Mouse (Mus musculus) embryonic stem cell, embryonic (primary cell): ENCODE results near the gene Tle1.

Experiments
- CTCF ChIA-PET, 4 experiments: fragments of 300-600 bp in 2 of 4; fragments of 350-600 bp in 2 of 4; sonication (Branson Sonifier 250); formaldehyde crosslinking; loops; one replicate each; lab custom pipeline; 2022; ENCODE audit warnings: inconsistent platforms in 2 of 4; lab: Charles Lee
- POLR2A ChIA-PET, 4 experiments: fragments of 300-600 bp in 2 of 4; fragments of 350-600 bp in 2 of 4; sonication (Branson Sonifier 250); formaldehyde crosslinking; loops; one replicate each; lab custom pipeline; 2022; ENCODE audit warnings: antibody characterized with exemption in 4 of 4, inconsistent platforms in 1 of 4; lab: Charles Lee

The Tle1 gene

GRCm38 (mm10) chr4:72200559-72201409 lies at the start of gene Tle1:
Gene Tle1, minus strand, starts transcription at chr4:72200919.
- POLR2A ChIA-PET = interaction anchor here in 3 of 4 experiments (0.8 to 6.0 kb wide), 18 partner anchors 8 to 97 kb away, joined by 3 to 43 read pairs (median 4); no protein-coding TSS in a partner anchor
- CTCF ChIA-PET = interaction anchor here in 1 of 4 experiments (1.1 kb wide), 1 partner anchor 35 kb away, joined by 3 read pairs; no protein-coding TSS in a partner anchor

GRCm38 (mm10) chr4:72233584-72234219 lies 33.0 kb upstream of the Tle1 start:
- POLR2A ChIA-PET = no interaction called here
- CTCF ChIA-PET = no interaction called here

- POLR2A ChIA-PET = no interaction called here
- CTCF ChIA-PET = no interaction called here
Measured at GRCm38 (mm10) chr4:72232206-72232605, 31.5 kb upstream of the Tle1 start.

- ChIA-PET CTCF (no interaction called here), POLR2A (interaction anchor here in 1 of 4 experiments (0.6 kb wide), 1 partner anchor 528 kb away, joined by 4 read pairs; no protein-coding TSS in a partner anchor)
Measured at GRCm38 (mm10) chr4:72230832-72231231, 30.1 kb upstream of the Tle1 start.

- ChIA-PET CTCF (no interaction called here), POLR2A (no interaction called here)
Measured at GRCm38 (mm10) chr4:72221629-72222028, 20.9 kb upstream of the Tle1 start.

- POLR2A ChIA-PET = no interaction called here
- CTCF ChIA-PET = no interaction called here
Measured at GRCm38 (mm10) chr4:72204420-72205045, 3.8 kb upstream of the Tle1 start.

- CTCF ChIA-PET = no interaction called here
Measured at GRCm38 (mm10) chr4:72201521-72201991, 837 bp upstream of the Tle1 start.

GRCm38 (mm10) chr4:72199571-72200558 lies 854 bp downstream of the Tle1 start:
- CTCF ChIA-PET = interaction anchor here in 1 of 4 experiments (1.1 kb wide), 1 partner anchor 34 kb away, joined by 3 read pairs; no protein-coding TSS in a partner anchor

More at GRCm38 (mm10) chr4:72201521-72201991, 837 bp upstream of the Tle1 start:
- POLR2A ChIA-PET = interaction anchor here in 3 of 4 experiments (0.6 to 6.0 kb wide), 10 partner anchors 9 to 60 kb away, joined by 3 to 43 read pairs (median 4); no protein-coding TSS in a partner anchor

GRCm38 (mm10) chr4:72198877-72199411 lies 1.8 kb downstream of the Tle1 start:
- POLR2A ChIA-PET = interaction anchor here in 2 of 4 experiments (1.0 to 6.0 kb wide), 7 partner anchors 9 to 65 kb away, joined by 3 to 43 read pairs (median 3); no protein-coding TSS in a partner anchor

More at GRCm38 (mm10) chr4:72199571-72200558, 854 bp downstream of the Tle1 start:
- POLR2A ChIA-PET = interaction anchor here in 3 of 4 experiments (0.8 to 6.0 kb wide), 17 partner anchors 8 to 96 kb away, joined by 3 to 43 read pairs (median 4); no protein-coding TSS in a partner anchor

GRCm38 (mm10) chr4:72197888-72198605 lies 2.7 kb downstream of the Tle1 start:
- ChIA-PET CTCF (interaction anchor here in 1 of 4 experiments (0.5 kb wide), 1 partner anchor 156 kb away, joined by 3 read pairs; no protein-coding TSS in a partner anchor), POLR2A (interaction anchor here in 2 of 4 experiments (1.0 to 6.0 kb wide), 10 partner anchors 8 to 52 kb away, joined by 3 to 43 read pairs (median 3); no protein-coding TSS in a partner anchor)

More at GRCm38 (mm10) chr4:72198877-72199411, 1.8 kb downstream of the Tle1 start:
- CTCF ChIA-PET = interaction anchor here in 1 of 4 experiments (0.5 kb wide), 1 partner anchor 157 kb away, joined by 3 read pairs; no protein-coding TSS in a partner anchor

GRCm38 (mm10) chr4:72195116-72195835 lies 5.4 kb downstream of the Tle1 start:
- ChIA-PET CTCF (no interaction called here), POLR2A (interaction anchor here in 2 of 4 experiments (0.6 to 3.3 kb wide), 6 partner anchors 9 to 1785 kb away, joined by 3 to 12 read pairs (median 3); no protein-coding TSS in a partner anchor)

- ChIA-PET POLR2A (interaction anchor here in 1 of 4 experiments (0.6 to 2.4 kb wide), 8 partner anchors 8 to 73 kb away, joined by 3 to 18 read pairs (median 4); partner anchors contain the start of gene Tle1), CTCF (interaction anchor here in 1 of 4 experiments (0.6 kb wide), 1 partner anchor 256 kb away, joined by 3 read pairs; no protein-coding TSS in a partner anchor)
Measured at GRCm38 (mm10) chr4:72193276-72193675, 7.4 kb downstream of the Tle1 start.

- POLR2A ChIA-PET = interaction anchor here in 1 of 4 experiments (1.1 to 1.2 kb wide), 3 partner anchors 9 to 16 kb away, joined by 3 to 4 read pairs (median 3); no protein-coding TSS in a partner anchor
- CTCF ChIA-PET = no interaction called here
Measured at GRCm38 (mm10) chr4:72184476-72184875, 16.2 kb downstream of the Tle1 start.

GRCm38 (mm10) chr4:72182343-72182988 lies 18.3 kb downstream of the Tle1 start:
- ChIA-PET CTCF (no interaction called here), POLR2A (interaction anchor here in 2 of 4 experiments (0.9 to 2.1 kb wide), 8 partner anchors 10 to 36 kb away, joined by 3 to 18 read pairs (median 4); no protein-coding TSS in a partner anchor)

- CTCF ChIA-PET = no interaction called here
- POLR2A ChIA-PET = interaction anchor here in 1 of 4 experiments (0.7 to 1.5 kb wide), 6 partner anchors 8 to 24 kb away, joined by 3 to 4 read pairs (median 3); no protein-coding TSS in a partner anchor
Measured at GRCm38 (mm10) chr4:72175943-72176342, 24.8 kb downstream of the Tle1 start.
